Mouse (Mus musculus): ENCODE measurements around the gene Gramd1b. TPM values are rescaled to one million over a fixed set of nuclear protein-coding genes. Genes with fewer than 3 reads are reported as not detected.

Gramd1b gene
- polyA plus RNA-seq, 1 experiment from 2014 or later = 12.0 TPM

GRCm38 (mm10) chr9:40322372-40322771 is 208.8 kb downstream of the Gramd1b start:
- Histone ChIP-seq H3K4me3 (no peak overlapping the region), H3K36me3 (peaks cover 33% of the 10 kb centered on the region), H3K9ac (no peak overlapping the region), H3K27me3 (no peaks in the 10 kb centered on the region), H3K27ac (replicated peaks) (no peak overlapping the region), H3K9me3 (no peaks in the 10 kb centered on the region), H3K4me2 (no peak overlapping the region), H3K4me1 (replicated peaks) (peaks cover 11% of the 10 kb centered on the region; the same call in 1 of the 2 replicates)
- 92% methylated on average over 3 of the region's 3 CpGs for WGBS
- no peak for ATAC-seq (ENCODE audit: low read depth)

- peaks cover 40% of the 10 kb centered on the region for H3K36me3 ChIP-seq
- 74% methylated on average over 3 of the region's 3 CpGs for WGBS
- ATAC-seq (ENCODE audit: low read depth) = no peak
These were observed 209.5 kb downstream of the Gramd1b start for GRCm38 (mm10) chr9:40321668-40322003.

GRCm38 (mm10) chr9:40320879-40321667 is 210.1 kb downstream of the Gramd1b start:
- peak overlapping the region; percentile 70 for H3K27ac ChIP-seq (replicated peaks)
- peak overlapping the region; percentile 11; the same call in 1 of the 2 replicates for H3K4me2 ChIP-seq
- H3K27me3 ChIP-seq = no peaks in the 10 kb centered on the region
- peak overlapping the region; percentile 23; the same call in 1 of the 2 replicates for H3K4me3 ChIP-seq
- H3K9me3 ChIP-seq = no peaks in the 10 kb centered on the region
- H3K36me3 ChIP-seq = peaks cover 40% of the 10 kb centered on the region
- 59% methylated on average over 12 of the region's 12 CpGs for whole genome bisulfite sequencing
- peaks cover 11% of the 10 kb centered on the region; the same call in 1 of the 2 replicates for H3K4me1 ChIP-seq (replicated peaks)
- ATAC-seq (ENCODE audit: low read depth) = peak; percentile 51
- 0 out of 2 replicates have a peak overlapping the region, but pooled peaks have one; percentile 32 for H3K9ac ChIP-seq

More at GRCm38 (mm10) chr9:40321668-40322003, 209.5 kb downstream of the Gramd1b start:
- Histone ChIP-seq H3K9me3 (no peaks in the 10 kb centered on the region), H3K27me3 (no peaks in the 10 kb centered on the region), H3K4me2 (no peak overlapping the region), H3K9ac (no peak overlapping the region), H3K4me3 (no peak overlapping the region), H3K27ac (replicated peaks) (0 out of 2 replicates have a peak overlapping the region, but pooled peaks have one; percentile 34), H3K4me1 (replicated peaks) (peaks cover 11% of the 10 kb centered on the region; the same call in 1 of the 2 replicates)

- Histone ChIP-seq H3K4me2 (peak overlapping the region; percentile 11; the same call in 1 of the 2 replicates), H3K4me1 (replicated peaks) (peaks cover 11% of the 10 kb centered on the region; the same call in 1 of the 2 replicates), H3K9ac (peak overlapping the region; percentile 32; the same call in 1 of the 2 replicates), H3K27me3 (no peaks in the 10 kb centered on the region), H3K27ac (replicated peaks) (peak overlapping the region; percentile 70), H3K36me3 (peaks cover 39% of the 10 kb centered on the region), H3K9me3 (no peaks in the 10 kb centered on the region), H3K4me3 (peak overlapping the region; percentile 23)
- ATAC-seq (ENCODE audit: low read depth) = no peak
- WGBS = 91% methylated on average over 8 of the region's 8 CpGs
These were observed 210.8 kb downstream of the Gramd1b start for GRCm38 (mm10) chr9:40320405-40320804.

GRCm38 (mm10) chr9:40318771-40319170 is 212.4 kb downstream of the Gramd1b start:
- Histone ChIP-seq H3K36me3 (peaks cover 46% of the 10 kb centered on the region), H3K4me1 (replicated peaks) (peaks cover 11% of the 10 kb centered on the region; the same call in 1 of the 2 replicates), H3K9me3 (no peaks in the 10 kb centered on the region), H3K4me2 (peak overlapping the region; percentile 24), H3K4me3 (peak overlapping the region; percentile 23; the same call in 1 of the 2 replicates), H3K27me3 (no peaks in the 10 kb centered on the region), H3K9ac (no peak overlapping the region), H3K27ac (replicated peaks) (no peak overlapping the region)
- 85% methylated on average over 5 of the region's 5 CpGs for WGBS
- no peak for ATAC-seq (ENCODE audit: low read depth)

- WGBS = 95% methylated on average over 4 of the region's 4 CpGs
- no peaks in the 10 kb centered on the region for H3K27me3 ChIP-seq
- H3K36me3 ChIP-seq = peaks cover 49% of the 10 kb centered on the region
- H3K4me3 ChIP-seq = no peak overlapping the region
- 0 out of 2 replicates have a peak overlapping the region, but pooled peaks have one; percentile 24 for H3K4me2 ChIP-seq
- no peaks in the 10 kb centered on the region for H3K9me3 ChIP-seq
- H3K27ac ChIP-seq (replicated peaks) = no peak overlapping the region
- ATAC-seq (ENCODE audit: low read depth) = no peak
- H3K4me1 ChIP-seq (replicated peaks) = peaks cover 11% of the 10 kb centered on the region; the same call in 1 of the 2 replicates
- H3K9ac ChIP-seq = no peak overlapping the region
These were observed 213.4 kb downstream of the Gramd1b start for GRCm38 (mm10) chr9:40317735-40318134.

- no peak for ATAC-seq (ENCODE audit: low read depth)
- Histone ChIP-seq H3K9ac (no peak overlapping the region), H3K27ac (replicated peaks) (no peak overlapping the region), H3K4me2 (no peak overlapping the region), H3K4me3 (no peak overlapping the region), H3K9me3 (no peaks in the 10 kb centered on the region), H3K4me1 (replicated peaks) (peaks cover 11% of the 10 kb centered on the region; the same call in 1 of the 2 replicates), H3K27me3 (no peaks in the 10 kb centered on the region), H3K36me3 (peaks cover 56% of the 10 kb centered on the region)
- WGBS = 90% methylated on average over 9 of the region's 9 CpGs
These were observed 214.1 kb downstream of the Gramd1b start for GRCm38 (mm10) chr9:40316865-40317660.

GRCm38 (mm10) chr9:40311813-40312212 is 219.4 kb downstream of the Gramd1b start:
- 57% methylated on average over 9 of the region's 9 CpGs for WGBS
- Histone ChIP-seq H3K4me2 (no peak overlapping the region), H3K27ac (replicated peaks) (no peak overlapping the region), H3K9me3 (no peaks in the 10 kb centered on the region), H3K4me1 (replicated peaks) (no peaks in the 10 kb centered on the region), H3K9ac (no peak overlapping the region), H3K4me3 (no peak overlapping the region), H3K36me3 (peaks cover 91% of the 10 kb centered on the region), H3K27me3 (no peaks in the 10 kb centered on the region)
- no peak for ATAC-seq (ENCODE audit: low read depth)

- H3K9me3 ChIP-seq = no peaks in the 10 kb centered on the region
- H3K4me3 ChIP-seq = no peak overlapping the region
- 93% methylated on average over 6 of the region's 6 CpGs for WGBS
- no peak overlapping the region for H3K4me2 ChIP-seq
- no peaks in the 10 kb centered on the region for H3K4me1 ChIP-seq (replicated peaks)
- H3K9ac ChIP-seq = no peak overlapping the region
- ATAC-seq (ENCODE audit: low read depth) = no peak
- H3K36me3 ChIP-seq = peaks cover 93% of the 10 kb centered on the region
- no peaks in the 10 kb centered on the region for H3K27me3 ChIP-seq
- no peak overlapping the region for H3K27ac ChIP-seq (replicated peaks)
These were observed 221.3 kb downstream of the Gramd1b start for GRCm38 (mm10) chr9:40309876-40310275.

GRCm38 (mm10) chr9:40307311-40307710 is 223.9 kb downstream of the Gramd1b start:
- Histone ChIP-seq H3K36me3 (peaks cover 97% of the 10 kb centered on the region), H3K4me1 (replicated peaks) (no peaks in the 10 kb centered on the region), H3K27me3 (no peaks in the 10 kb centered on the region), H3K9ac (no peak overlapping the region), H3K9me3 (no peaks in the 10 kb centered on the region), H3K27ac (replicated peaks) (no peak overlapping the region; the same call in 1 of the 2 replicates), H3K4me2 (no peak overlapping the region), H3K4me3 (no peak overlapping the region)
- peak; percentile 59; the same call in 1 of the 2 replicates for ATAC-seq (ENCODE audit: low read depth)
- WGBS = 81% methylated on average over 3 of the region's 3 CpGs

- Histone ChIP-seq H3K27ac (replicated peaks) (no peak overlapping the region), H3K9me3 (no peaks in the 10 kb centered on the region), H3K4me2 (no peak overlapping the region), H3K27me3 (no peaks in the 10 kb centered on the region), H3K4me3 (no peak overlapping the region), H3K36me3 (peaks cover 99% of the 10 kb centered on the region), H3K4me1 (replicated peaks) (no peaks in the 10 kb centered on the region), H3K9ac (no peak overlapping the region)
- 94% methylated on average over 8 of the region's 8 CpGs for WGBS
- ATAC-seq (ENCODE audit: low read depth) = no peak
These were observed 226.9 kb downstream of the Gramd1b start for GRCm38 (mm10) chr9:40304243-40304642.

GRCm38 (mm10) chr9:40302375-40302774 is 228.8 kb downstream of the Gramd1b start:
- no peak for ATAC-seq (ENCODE audit: low read depth)
- Histone ChIP-seq H3K4me1 (replicated peaks) (no peaks in the 10 kb centered on the region), H3K4me3 (no peak overlapping the region), H3K4me2 (no peak overlapping the region), H3K27ac (replicated peaks) (no peak overlapping the region), H3K27me3 (no peaks in the 10 kb centered on the region), H3K36me3 (peaks cover 99% of the 10 kb centered on the region), H3K9ac (no peak overlapping the region), H3K9me3 (no peaks in the 10 kb centered on the region)
- 92% methylated on average over 8 of the region's 8 CpGs for WGBS
